Mouse (Mus musculus) CH12.LX (cell line): Measurements from ENCODE around the gene Skor1. TPM values are rescaled to one million over a fixed set of nuclear protein-coding genes. Genes with fewer than 3 reads are reported as not detected.

ENCODE experiments used
- DNase-seq: peaks from one replicate; pipeline ENCODE4 v3.0.0-alpha.2; 2013; ENCODE audit errors: extremely low read depth
- H3K27ac ChIP-seq: 2 replicates; pipeline ENCODE4 v1.5.1; 2012; ENCODE audit warnings: low read depth, mild to moderate bottlenecking, control low read depth, moderate library complexity; ENCODE audit not compliant: insufficient read depth
- H3K27me3 ChIP-seq: replicated peaks from 2 replicates; pipeline ENCODE3; 2012; ENCODE audit warnings: inconsistent platforms
- H3K36me3 ChIP-seq, 2 experiments: replicated peaks in 1 of 2; 2 replicates each; pipeline versions ENCODE3 to v1.6.1; 2012; ENCODE audit warnings: inconsistent platforms in 1 of 2, low read length in 1 of 2, mild to moderate bottlenecking in 1 of 2, mixed read lengths in 1 of 2, moderate library complexity in 1 of 2; ENCODE audit not compliant: control insufficient read depth in 1 of 2, insufficient read depth in 1 of 2
- H3K4me1 ChIP-seq, 2 experiments: 2 replicates each; pipeline ENCODE4 v1.6.1; 2012; ENCODE audit warnings: inconsistent platforms in 1 of 2, moderate library complexity in 1 of 2; ENCODE audit not compliant: insufficient read depth in 2 of 2, control insufficient read depth in 1 of 2
- H3K4me2 ChIP-seq: 2 replicates; pipeline ENCODE4 v1.6.1; 2012; ENCODE audit warnings: low read depth, mild to moderate bottlenecking, control low read depth; ENCODE audit not compliant: poor library complexity, insufficient read depth, severe bottlenecking
- H3K4me3 ChIP-seq, 3 experiments: fragments of 150-350 bp in 1 of 3; sonication (generic) in 1 of 3; replicated peaks in 1 of 3; 2 replicates each; pipeline versions ENCODE3 to v1.5.1; 2011 to 2012; ENCODE audit warnings: low read depth in 2 of 3, low read length in 2 of 3, mild to moderate bottlenecking in 2 of 3, moderate library complexity in 2 of 3, control low read depth in 1 of 3, improper control_type of control experiment in 1 of 3, inconsistent platforms in 1 of 3, mixed read lengths in 1 of 3; ENCODE audit not compliant: poor library complexity in 1 of 3
- H3K79me2 ChIP-seq: replicated peaks from 2 replicates; pipeline ENCODE4 v1.6.1; 2012; ENCODE audit warnings: mild to moderate bottlenecking, moderate library complexity; ENCODE audit not compliant: control insufficient read depth, poor library complexity, insufficient read depth, severe bottlenecking; ENCODE audit errors: extremely low read depth
- H3K9ac ChIP-seq: 2 replicates; pipeline ENCODE4 v1.6.1; 2012; ENCODE audit warnings: low read depth, mild to moderate bottlenecking, control low read depth, moderate library complexity; ENCODE audit not compliant: insufficient read depth
- H3K9me3 ChIP-seq: replicated peaks from 2 replicates; pipeline ENCODE3; 2012; ENCODE audit warnings: low read length, inconsistent platforms, mixed read lengths
- BHLHE40 ChIP-seq: IDR thresholded peaks from 2 replicates; pipeline ENCODE4 v1.6.1; 2011; ENCODE audit warnings: mild to moderate bottlenecking, low read depth, low read length, improper control_type of control experiment
- CHD2 ChIP-seq: IDR thresholded peaks from 2 replicates; pipeline ENCODE4 v1.6.1; 2011; ENCODE audit warnings: low read length, improper control_type of control experiment
- CTCF ChIP-seq, 2 experiments: IDR thresholded peaks in 1 of 2; conservative IDR thresholded peaks in 1 of 2; 2 replicates each; pipeline ENCODE4 v1.5.1; 2011 to 2012; ENCODE audit warnings: low read depth in 2 of 2, low read length in 2 of 2, improper control_type of control experiment in 1 of 2, inconsistent platforms in 1 of 2, mild to moderate bottlenecking in 1 of 2, moderate library complexity in 1 of 2
- E2F4 ChIP-seq: IDR thresholded peaks from 2 replicates; pipeline ENCODE4 v1.6.1; 2011; ENCODE audit warnings: low read depth, low read length, improper control_type of control experiment; ENCODE audit not compliant: insufficient replicate concordance
- EP300 ChIP-seq: IDR thresholded peaks from 2 replicates; pipeline ENCODE4 v1.6.1; 2011; ENCODE audit warnings: low read length, improper control_type of control experiment
- ETS1 ChIP-seq: conservative IDR thresholded peaks from 2 replicates; pipeline ENCODE4 v1.6.1; 2012; ENCODE audit warnings: low read depth, mild to moderate bottlenecking, inconsistent platforms, low read length, improper control_type of control experiment, moderate library complexity
- GABPA ChIP-seq: IDR thresholded peaks from 2 replicates; pipeline ENCODE4 v1.6.1; 2012; ENCODE audit warnings: low read depth, low read length, improper control_type of control experiment, inconsistent platforms; ENCODE audit not compliant: insufficient replicate concordance
- HCFC1 ChIP-seq: IDR thresholded peaks from 2 replicates; pipeline ENCODE4 v1.6.1; 2012; ENCODE audit warnings: low read depth, mild to moderate bottlenecking, inconsistent platforms, low read length, improper control_type of control experiment
- IRF4 ChIP-seq: IDR thresholded peaks from 2 replicates; pipeline ENCODE4 v1.6.1; 2014; ENCODE audit warnings: low read depth, mild to moderate bottlenecking, inconsistent platforms, low read length, improper control_type of control experiment
- JUND ChIP-seq: conservative IDR thresholded peaks from 2 replicates; pipeline ENCODE4 v1.6.1; 2011; ENCODE audit warnings: low read depth, low read length, improper control_type of control experiment
- KAT2A ChIP-seq: IDR thresholded peaks from 2 replicates; pipeline ENCODE4 v1.6.1; 2012; ENCODE audit warnings: low read length, improper control_type of control experiment, inconsistent platforms; ENCODE audit not compliant: insufficient replicate concordance
- MAFK ChIP-seq: IDR thresholded peaks from 2 replicates; pipeline ENCODE4 v1.6.1; 2011; ENCODE audit warnings: low read length, improper control_type of control experiment; ENCODE audit not compliant: insufficient replicate concordance
- MAX ChIP-seq: IDR thresholded peaks from 2 replicates; pipeline ENCODE4 v1.6.1; 2011; ENCODE audit warnings: low read length, improper control_type of control experiment
- MEF2A ChIP-seq: IDR thresholded peaks from 2 replicates; pipeline ENCODE4 v1.6.1; 2014; ENCODE audit warnings: low read depth, mild to moderate bottlenecking, inconsistent platforms, low read length, improper control_type of control experiment, borderline replicate concordance
- MYC ChIP-seq: IDR thresholded peaks from 2 replicates; pipeline ENCODE4 v1.6.1; 2011; ENCODE audit warnings: low read depth, mild to moderate bottlenecking, improper control_type of control experiment, low read length
- NELFE ChIP-seq: IDR thresholded peaks from 2 replicates; pipeline ENCODE4 v1.6.1; 2011; ENCODE audit warnings: low read depth, low read length, improper control_type of control experiment
- NRF1 ChIP-seq: IDR thresholded peaks from 2 replicates; pipeline ENCODE4 v1.6.1; 2014; ENCODE audit warnings: low read depth, mild to moderate bottlenecking, inconsistent platforms, low read length, improper control_type of control experiment, moderate library complexity
- PAX5 ChIP-seq: IDR thresholded peaks from 2 replicates; pipeline ENCODE4 v1.6.1; 2012; ENCODE audit warnings: low read length, inconsistent platforms, mixed read lengths
- POLR2AphosphoS2 ChIP-seq: IDR thresholded peaks from 2 replicates; pipeline ENCODE4 v1.6.1; 2011; ENCODE audit warnings: low read depth, low read length, improper control_type of control experiment
- RAD21 ChIP-seq: IDR thresholded peaks from 2 replicates; pipeline ENCODE4 v1.6.1; 2011; ENCODE audit warnings: low read depth, mild to moderate bottlenecking, low read length, improper control_type of control experiment, moderate library complexity
- RCOR1 ChIP-seq: conservative IDR thresholded peaks from 2 replicates; pipeline ENCODE4 v1.6.1; 2012; ENCODE audit warnings: low read depth, mild to moderate bottlenecking, inconsistent platforms, low read length, improper control_type of control experiment
- SMC3 ChIP-seq: IDR thresholded peaks from 2 replicates; pipeline ENCODE4 v1.6.1; 2011; ENCODE audit warnings: low read depth, low read length, improper control_type of control experiment
- USF1 ChIP-seq: IDR thresholded peaks from 2 replicates; pipeline ENCODE4 v1.6.1; 2014; ENCODE audit warnings: low read depth, mild to moderate bottlenecking, inconsistent platforms, low read length, improper control_type of control experiment
- USF2 ChIP-seq: conservative IDR thresholded peaks from 2 replicates; pipeline ENCODE4 v1.6.1; 2011; ENCODE audit warnings: low read depth, low read length, improper control_type of control experiment
- ZC3H11A ChIP-seq: IDR thresholded peaks from 2 replicates; pipeline ENCODE4 v1.6.1; 2012; ENCODE audit warnings: low read depth, mild to moderate bottlenecking, inconsistent platforms, low read length, improper control_type of control experiment
- ZKSCAN1 ChIP-seq: IDR thresholded peaks from 2 replicates; pipeline ENCODE4 v1.6.1; 2012; ENCODE audit warnings: low read depth, inconsistent platforms, low read length, improper control_type of control experiment, borderline replicate concordance
- dilution Hi-C: fragments of 300-500 bp; cut with MboI; formaldehyde crosslinking; loops from 2 replicates; pipeline ENCODE4 v1.14.3; 2020; ENCODE audit warnings: low sequenced_read_pairs; ENCODE audit not compliant: extremely low pct_unique_long_range_greater_than_20kb, extremely low pct_ligation_motif_present
- in situ Hi-C: fragments of 300-500 bp; cut with MboI; formaldehyde crosslinking; loops from 3 replicates; pipeline ENCODE4 v1.14.3; 2019; ENCODE audit warnings: low sequenced_read_pairs, low pct_ligation_motif_present, low pct_unique_long_range_greater_than_20kb, mixed read lengths
- polyA plus RNA-seq: library from polyadenylated mRNA; unstranded; fragments of >175 nt; gene quantifications from 2 replicates; pipeline ENCODE4 v1.2.1, GENCODE M21; 2012; ENCODE audit warnings: low read depth; ENCODE audit not compliant: insufficient read length
- total RNA-seq, 2 experiments: library from RNA; depleted of rRNA; stranded (reverse); fragments of 300-350 nt in 1 of 2; fragments of >200 nt in 1 of 2; gene quantifications; 2 replicates each; pipeline ENCODE4 v1.2.3; 2012 to 2014

The Skor1 gene
- total and polyA plus RNA-seq, 3 experiments = not detected

DNA sequence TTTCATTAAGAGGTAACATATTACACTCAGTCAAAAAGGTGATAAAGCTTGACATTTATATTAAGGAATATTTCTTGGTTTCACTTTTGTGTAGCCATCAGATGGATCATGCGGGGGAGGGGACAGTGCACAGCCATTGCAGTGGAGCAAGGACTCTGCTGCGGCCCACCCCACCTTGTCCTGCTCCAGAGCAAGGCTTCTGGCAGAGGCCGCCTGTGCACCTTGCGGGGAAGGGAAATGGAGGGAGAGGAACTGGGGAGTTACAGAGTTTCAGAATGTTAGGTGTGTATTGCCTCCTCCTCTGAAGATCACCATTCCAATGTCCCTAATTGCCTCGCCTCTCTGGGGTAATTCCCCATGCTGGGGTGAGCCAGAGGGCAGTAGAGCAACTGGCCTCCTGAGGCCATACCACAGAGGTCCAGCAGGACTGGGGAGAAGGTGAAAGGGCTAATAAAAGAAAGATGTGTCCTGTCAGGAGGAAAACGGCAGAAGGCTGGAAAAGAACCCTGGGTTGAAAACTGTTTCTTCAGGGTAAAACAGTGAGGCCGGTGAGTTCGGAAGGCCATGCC is 47.4 kb upstream of the Skor1 start:
- H3K36me3 ChIP-seq = peaks cover 0 to 25% of the 10 kb centered on the region in 2 experiments
- no peaks in the 10 kb centered on the region for H3K9me3 ChIP-seq
- no peak overlapping the region for H3K4me2 ChIP-seq
- no peak overlapping the region for H3K27ac ChIP-seq
- dilution Hi-C loops = no loop called here
- peaks cover 6 to 23% of the 10 kb centered on the region in 2 experiments for H3K4me1 ChIP-seq
- TF ChIP-seq E2F4 = no peak
- TF ChIP-seq ZKSCAN1 = no peak
- no peak for TF ChIP-seq MEF2A
- no peak for TF ChIP-seq ZC3H11A
- no peak for TF ChIP-seq GABPA
- no peak for TF ChIP-seq ETS1
- TF ChIP-seq PAX5 = no peak
- no peak for TF ChIP-seq RAD21
- TF ChIP-seq CTCF (conservative IDR thresholded peaks at IDR 0.05 in 1 of 2, IDR thresholded peaks at IDR 0.05 in 1 of 2; ENCODE audit: low read depth in 2 of 2, low read length in 2 of 2) = no peak
- TF ChIP-seq JUND = no peak
- TF ChIP-seq USF2 = no peak
- TF ChIP-seq MAX = no peak
- TF ChIP-seq EP300 = no peak
- no peak for TF ChIP-seq MYC
- TF ChIP-seq NRF1 = no peak
- no peak for TF ChIP-seq RCOR1
- TF ChIP-seq SMC3 = no peak
- TF ChIP-seq, all 38 proteins: peak for 0
- no peak for DNase-seq
- Histone ChIP-seq H3K79me2 (no peaks in the 10 kb centered on the region), H3K27me3 (no peaks in the 10 kb centered on the region), H3K9ac (no peak overlapping the region), H3K4me3 (no peak overlapping the region)
- in situ Hi-C loops = no loop called here

DNA sequence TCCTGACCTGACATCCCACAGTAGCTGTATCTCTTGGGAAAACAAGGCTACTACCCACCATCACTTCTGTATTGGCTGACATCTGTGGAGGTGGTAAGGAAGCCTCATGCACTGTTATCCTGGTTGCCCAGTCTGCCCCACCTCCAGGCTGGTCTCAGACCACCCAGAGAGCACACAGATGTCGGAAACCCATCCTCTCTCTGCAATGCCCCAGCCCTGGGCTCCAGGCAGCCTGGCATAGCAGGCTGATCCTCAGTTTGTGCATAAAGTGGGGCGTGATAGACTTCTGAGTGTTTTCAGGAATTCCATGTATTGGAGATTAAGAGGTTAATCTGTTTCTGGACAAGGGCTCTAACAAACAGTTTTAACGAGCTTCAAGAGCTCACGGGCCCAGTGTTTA is 46.8 kb upstream of the Skor1 start:
- Histone ChIP-seq H3K4me2 (no peak overlapping the region), H3K27me3 (no peaks in the 10 kb centered on the region), H3K9me3 (no peaks in the 10 kb centered on the region), H3K4me3 (no peak overlapping the region)
- no peak for DNase-seq
- no peak for TF ChIP-seq PAX5
- no peak for TF ChIP-seq IRF4
- TF ChIP-seq BHLHE40 = no peak
- TF ChIP-seq NELFE = no peak
- TF ChIP-seq MAX = no peak
- no peak for TF ChIP-seq POLR2AphosphoS2
- TF ChIP-seq ZC3H11A = no peak
- no peak for TF ChIP-seq RCOR1
- no peak for TF ChIP-seq RAD21
- TF ChIP-seq CHD2 = no peak
- TF ChIP-seq MEF2A = no peak
- TF ChIP-seq CTCF (conservative IDR thresholded peaks at IDR 0.05 in 1 of 2, IDR thresholded peaks at IDR 0.05 in 1 of 2; ENCODE audit: low read depth in 2 of 2, low read length in 2 of 2) = no peak
- TF ChIP-seq ETS1 = no peak
- TF ChIP-seq KAT2A = no peak
- TF ChIP-seq HCFC1 = no peak
- no peak for TF ChIP-seq USF1
- TF ChIP-seq MAFK = no peak
- TF ChIP-seq, all 38 proteins: peak for 0
- peaks cover 0 to 27% of the 10 kb centered on the region in 2 experiments for H3K36me3 ChIP-seq
- dilution Hi-C loops (no loop called here), in situ Hi-C loops (no loop called here)
- H3K9ac ChIP-seq = no peak overlapping the region
- no peaks in the 10 kb centered on the region for H3K79me2 ChIP-seq
- peaks cover 6 to 23% of the 10 kb centered on the region in 2 experiments for H3K4me1 ChIP-seq
- no peak overlapping the region for H3K27ac ChIP-seq
